Mouse (Mus musculus) macrophage (primary cell): Measurements from ENCODE around the gene Pou2f2. TPM values are rescaled to one million over a fixed set of nuclear protein-coding genes. Genes with fewer than 3 reads are reported as not detected.
"Not testable (repeated sequence)": the region's sequence is repeated elsewhere in the genome, so short reads cannot be mapped to it uniquely, and the experiment has no call there.

Experiments used
- H3K27ac ChIP-seq: fragments of 350-480 bp; formaldehyde crosslinking; 2 replicates; pipeline ENCODE4 v1.9.0; 2021
- H3K36me3 ChIP-seq: fragments of 350-480 bp; formaldehyde crosslinking; 2 replicates; pipeline ENCODE4 v1.9.0; 2021; ENCODE audit errors: inconsistent target
- H3K4me3 ChIP-seq: fragments of 350-480 bp; formaldehyde crosslinking; 2 replicates; pipeline ENCODE4 v1.9.0; 2021; ENCODE audit errors: inconsistent target
- H3K79me2 ChIP-seq: fragments of 350-480 bp; formaldehyde crosslinking; 2 replicates; pipeline ENCODE4 v1.9.0; 2021; ENCODE audit errors: inconsistent target
- WGBS: methylation state at CpG from one replicate; pipeline ENCODE4 v1.1.7; 2026; ENCODE audit warnings: inconsistent platforms; ENCODE audit not compliant: missing documents; 5-methylcytosine and 5-hydroxymethylcytosine counted together
- polyA plus RNA-seq: library from polyadenylated mRNA; stranded (reverse); fragments of 250-400 nt; gene quantifications from 3 replicates; pipeline ENCODE4 v1.2.4, GENCODE M21; 2018; ENCODE audit warnings: inconsistent platforms

The Pou2f2 gene
- polyA plus RNA-seq, 1 experiment from 2014 or later = 23.9 TPM

- WGBS = 95% methylated on average over 5 of the region's 5 CpGs
- H3K36me3 ChIP-seq = no peaks in the 10 kb centered on the region
Measured at GRCm38 (mm10) chr7:25057888-25058287, 121.6 kb downstream of the Pou2f2 start.

GRCm38 (mm10) chr7:25056951-25057350 lies 122.6 kb downstream of the Pou2f2 start:
- no peaks in the 10 kb centered on the region for H3K36me3 ChIP-seq
- 92% methylated on average over 4 of the region's 4 CpGs for WGBS

More at GRCm38 (mm10) chr7:25057888-25058287, 121.6 kb downstream of the Pou2f2 start:
- Histone ChIP-seq H3K79me2 (no peaks in the 10 kb centered on the region), H3K4me3 (no peak overlapping the region), H3K27ac (no peak overlapping the region)

GRCm38 (mm10) chr7:25052587-25052986 lies 126.9 kb downstream of the Pou2f2 start:
- no peaks in the 10 kb centered on the region for H3K79me2 ChIP-seq
- 94% methylated on average over 3 of the region's 3 CpGs for WGBS
- H3K36me3 ChIP-seq = no peaks in the 10 kb centered on the region
- no peak overlapping the region for H3K4me3 ChIP-seq
- no peak overlapping the region for H3K27ac ChIP-seq

More at GRCm38 (mm10) chr7:25056951-25057350, 122.6 kb downstream of the Pou2f2 start:
- Histone ChIP-seq H3K4me3 (no peak overlapping the region), H3K79me2 (no peaks in the 10 kb centered on the region), H3K27ac (no peak overlapping the region)

- Histone ChIP-seq H3K27ac (no peak overlapping the region), H3K36me3 (no peaks in the 10 kb centered on the region), H3K4me3 (no peak overlapping the region), H3K79me2 (no peaks in the 10 kb centered on the region)
- 94% methylated on average over 16 of the region's 16 CpGs for WGBS
Measured at GRCm38 (mm10) chr7:25049295-25049930, 130.1 kb downstream of the Pou2f2 start.

- H3K4me3 ChIP-seq = no peak overlapping the region
- no peak overlapping the region for H3K27ac ChIP-seq
- no peaks in the 10 kb centered on the region for H3K79me2 ChIP-seq
- no peaks in the 10 kb centered on the region for H3K36me3 ChIP-seq
- 92% methylated on average over 8 of the region's 8 CpGs for WGBS
Measured at GRCm38 (mm10) chr7:25047363-25047762, 132.2 kb downstream of the Pou2f2 start.

GRCm38 (mm10) chr7:25044599-25044998 lies 134.9 kb downstream of the Pou2f2 start:
- not testable (repeated sequence) for H3K79me2 ChIP-seq, H3K4me3 ChIP-seq, H3K36me3 ChIP-seq, H3K27ac ChIP-seq
- 98% methylated on average over 6 of the region's 7 CpGs for WGBS

- WGBS = 97% methylated on average over 12 of the region's 12 CpGs
- Histone ChIP-seq H3K79me2 (no peaks in the 10 kb centered on the region), H3K27ac (no peak overlapping the region), H3K4me3 (no peak overlapping the region), H3K36me3 (no peaks in the 10 kb centered on the region)
Measured at GRCm38 (mm10) chr7:25041921-25042320, 137.6 kb downstream of the Pou2f2 start.

Other genes starting within 250 kb of the Pou2f2 start
- gene Gm4881, start 235.2 kb downstream of the Pou2f2 start, polyA plus RNA-seq = not detected in 3 replicates
- 28.6 to 198 TPM (median 112 TPM) in 3 replicates for gene Rabac1, start 207.0 kb downstream of the Pou2f2 start, polyA plus RNA-seq
- gene Atp1a3, start 173.8 kb downstream of the Pou2f2 start, polyA plus RNA-seq = 97.0 to 111 TPM (median 106 TPM) in 3 replicates
- 0.22 to 0.47 TPM (median 0.26 TPM) in 3 replicates for gene Grik5, start 107.4 kb downstream of the Pou2f2 start, polyA plus RNA-seq
- gene Zfp574, start 107.2 kb downstream of the Pou2f2 start, polyA plus RNA-seq = 5.7 to 7.6 TPM (median 6.5 TPM) in 3 replicates
- gene Dedd2, start 40.9 kb upstream of the Pou2f2 start, polyA plus RNA-seq = 2.2 to 9.2 TPM (median 3.1 TPM) in 3 replicates
- gene Zfp526, start 41.7 kb upstream of the Pou2f2 start, polyA plus RNA-seq = 4.1 to 4.8 TPM (median 4.5 TPM) in 3 replicates
- 51.8 to 78.1 TPM (median 55.3 TPM) in 3 replicates for gene Gsk3a, start 58.1 kb upstream of the Pou2f2 start, polyA plus RNA-seq
- 11.9 to 14.5 TPM (median 14.2 TPM) in 3 replicates for gene Erf, start 71.0 kb upstream of the Pou2f2 start, polyA plus RNA-seq
- gene Cic, start 88.0 kb upstream of the Pou2f2 start, polyA plus RNA-seq = 88.9 to 139 TPM (median 118 TPM) in 3 replicates
- gene Pafah1b3, start 118.3 kb upstream of the Pou2f2 start, polyA plus RNA-seq = 7.4 to 20.7 TPM (median 14.3 TPM) in 3 replicates
- not detected in 3 replicates for gene Prr19, start 121.7 kb upstream of the Pou2f2 start, polyA plus RNA-seq
- gene Tmem145, start 126.4 kb upstream of the Pou2f2 start, polyA plus RNA-seq = not detected in 3 replicates
- 5.6 to 10.5 TPM (median 7.3 TPM) in 3 replicates for gene Megf8, start 137.4 kb upstream of the Pou2f2 start, polyA plus RNA-seq
- gene Cnfn, start 190.0 kb upstream of the Pou2f2 start, polyA plus RNA-seq = not detected in 3 replicates
- 7.5 to 17.2 TPM (median 9.2 TPM) in 3 replicates for gene Lipe, start 219.0 kb upstream of the Pou2f2 start, polyA plus RNA-seq
- not detected in 3 replicates for gene Cxcl17, start 233.2 kb upstream of the Pou2f2 start, polyA plus RNA-seq